Mouse (Mus musculus): ENCODE measurements at regions not wholly inside any gene's neighbourhood (a gene's known extent, or its start where the extent isn't known, plus 50 kb on each side); places are given as distances from the start of the nearest gene placed in this dataset.

GRCm38 (mm10) chr7:115170439-115170838 lies 426.9 kb downstream of the Insc start:
- no peak for TF ChIP-seq CTCF (IDR thresholded peaks at IDR 0.05; ENCODE audit: borderline replicate concordance, control insufficient read depth, extremely low read depth, insufficient read depth, low read length, poor library complexity)
- TF ChIP-seq POLR2A (IDR thresholded peaks at IDR 0.05; ENCODE audit: control insufficient read depth, extremely low read depth, insufficient read depth, low read length, poor library complexity): no peak
